Mouse (Mus musculus) brain, embryonic 14.5 days (tissue): Measurements from ENCODE around the gene Suds3.

Source experiments
- CTCF ChIP-seq: fragments of 200-500 bp; IDR thresholded peaks from 2 replicates; pipeline ENCODE4 v1.5.1; 2012; ENCODE audit warnings: inconsistent platforms, mild to moderate bottlenecking, moderate library complexity, borderline replicate concordance; ENCODE audit not compliant: insufficient read depth, insufficient read length; ENCODE audit errors: extremely low read depth
- POLR2A ChIP-seq: fragments of 200-500 bp; IDR thresholded peaks from 2 replicates; pipeline ENCODE4 v1.6.1; 2012; ENCODE audit warnings: mild to moderate bottlenecking, inconsistent platforms, borderline replicate concordance; ENCODE audit not compliant: poor library complexity, insufficient read depth, insufficient read length, severe bottlenecking; ENCODE audit errors: extremely low read depth

DNA sequence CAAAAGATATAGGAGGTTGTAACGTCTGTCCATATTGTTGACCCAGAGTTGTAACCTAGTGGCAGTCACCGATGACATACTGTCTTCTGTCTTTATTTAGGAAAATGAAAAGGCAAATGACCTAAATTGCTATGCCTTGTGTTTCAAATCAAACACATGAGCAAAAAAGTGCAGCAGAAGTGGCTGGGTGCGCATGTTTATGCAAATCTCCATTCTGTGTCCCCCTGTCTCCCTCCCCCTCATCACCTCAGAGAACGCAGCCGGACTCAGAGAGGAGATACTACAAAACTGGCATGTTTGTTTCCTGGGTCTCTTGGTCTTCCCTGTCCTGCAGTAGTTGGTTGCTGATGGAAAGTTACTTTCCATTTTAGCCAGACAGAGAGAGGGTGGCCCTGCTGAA lies 34.2 kb upstream of the Suds3 start:
- no peak for TF ChIP-seq CTCF
- no peak for TF ChIP-seq POLR2A
